Mouse (Mus musculus) liver, embryonic 15.5 days (tissue): ENCODE data around the gene Atp1b1. TPM values are rescaled to one million over a fixed set of nuclear protein-coding genes. Genes with fewer than 3 reads are reported as not detected.
A peak's percentile ranks its signal among the peaks of the same experiment; 100 is the strongest.

Experiments
- ATAC-seq: fragments of 200-750 bp; cut with Nextera tagmentation; 2 replicates; pipeline ENCODE4 v1.8.0; 2017; ENCODE audit warnings: moderate number of reproducible peaks, mild to moderate bottlenecking, moderate library complexity; ENCODE audit not compliant: insufficient read depth
- H3K27ac ChIP-seq: fragments of 300-500 bp; sonication (generic); replicated peaks from 2 replicates; pipeline ENCODE4 v1.5.1; 2015; ENCODE audit warnings: mild to moderate bottlenecking, inconsistent platforms
- H3K27me3 ChIP-seq: fragments of 300-500 bp; sonication (generic); 2 replicates; pipeline ENCODE4 v1.6.1; 2015; ENCODE audit warnings: mild to moderate bottlenecking, inconsistent platforms
- H3K36me3 ChIP-seq: fragments of 300-500 bp; sonication (generic); replicated peaks from 2 replicates; pipeline ENCODE4 v1.6.1; 2015; ENCODE audit warnings: moderate library complexity, mild to moderate bottlenecking, inconsistent platforms
- H3K4me1 ChIP-seq: fragments of 300-500 bp; sonication (generic); replicated peaks from 2 replicates; pipeline ENCODE4 v1.6.1; 2015; ENCODE audit warnings: inconsistent platforms
- H3K4me2 ChIP-seq: fragments of 300-500 bp; sonication (generic); 2 replicates; pipeline ENCODE4 v1.6.1; 2015; ENCODE audit warnings: moderate library complexity, mild to moderate bottlenecking, inconsistent platforms
- H3K4me3 ChIP-seq: fragments of 300-500 bp; sonication (generic); replicated peaks from 2 replicates; pipeline ENCODE4 v1.5.1; 2015; ENCODE audit warnings: mild to moderate bottlenecking, inconsistent platforms
- H3K9ac ChIP-seq: fragments of 300-500 bp; sonication (generic); 2 replicates; pipeline ENCODE4 v1.6.1; 2015; ENCODE audit warnings: moderate library complexity, mild to moderate bottlenecking, inconsistent platforms
- H3K9me3 ChIP-seq: fragments of 300-500 bp; sonication (generic); replicated peaks from 2 replicates; pipeline ENCODE4 v1.6.1; 2016; ENCODE audit warnings: inconsistent platforms
- WGBS: fragments of 180-500 bp; shearing (Covaris S2); methylation state at CpG from one replicate; pipeline ENCODE4 v1.1.7; 2015; ENCODE audit warnings: mixed read lengths; ENCODE audit not compliant: insufficient replicate concordance; 5-methylcytosine and 5-hydroxymethylcytosine counted together
- polyA plus RNA-seq: library from polyadenylated mRNA; unstranded; fragments of >200 nt; fragmentation: Nextera tagmentation; extraction: Ambion mirVana; gene quantifications from 2 replicates; pipeline ENCODE4 v1.2.1, GENCODE M21; 2015

Gene Atp1b1
- polyA plus RNA-seq, 1 experiment from 2014 or later, result 13.5 TPM

DNA sequence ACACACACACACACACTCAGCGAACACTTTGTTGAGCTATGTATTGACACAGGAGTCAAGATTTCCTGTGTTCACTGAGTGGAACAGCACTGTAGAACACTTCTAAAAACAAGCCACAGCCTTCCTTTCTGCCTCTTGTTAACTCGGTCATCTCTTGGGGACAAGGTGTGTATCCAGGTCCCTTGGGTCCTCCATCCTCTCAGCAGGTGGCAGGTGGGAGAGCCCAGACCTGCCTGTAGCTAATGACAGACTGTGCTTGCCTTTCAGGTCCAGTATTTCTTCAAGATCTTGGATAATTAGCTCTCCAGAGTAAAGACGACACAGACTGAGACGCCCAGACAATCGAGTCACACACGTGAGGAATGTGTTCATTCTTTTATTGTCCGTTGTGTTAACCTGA is 21.4 kb downstream of the Atp1b1 start:
- no peak overlapping the region for H3K9ac ChIP-seq
- H3K4me3 ChIP-seq, result no peak overlapping the region
- H3K36me3 ChIP-seq, result peaks cover 13% of the 10 kb centered on the region; the same call in 1 of the 2 replicates
- ATAC-seq, result no peak
- peaks cover 12% of the 10 kb centered on the region; the same call in 1 of the 2 replicates for H3K4me1 ChIP-seq
- 76% methylated on average over 7 of the region's 7 CpGs for WGBS
- H3K9me3 ChIP-seq, result no peaks in the 10 kb centered on the region
- H3K4me2 ChIP-seq, result no peak overlapping the region
- H3K27ac ChIP-seq, result no peak overlapping the region
- no peaks in the 10 kb centered on the region for H3K27me3 ChIP-seq

DNA sequence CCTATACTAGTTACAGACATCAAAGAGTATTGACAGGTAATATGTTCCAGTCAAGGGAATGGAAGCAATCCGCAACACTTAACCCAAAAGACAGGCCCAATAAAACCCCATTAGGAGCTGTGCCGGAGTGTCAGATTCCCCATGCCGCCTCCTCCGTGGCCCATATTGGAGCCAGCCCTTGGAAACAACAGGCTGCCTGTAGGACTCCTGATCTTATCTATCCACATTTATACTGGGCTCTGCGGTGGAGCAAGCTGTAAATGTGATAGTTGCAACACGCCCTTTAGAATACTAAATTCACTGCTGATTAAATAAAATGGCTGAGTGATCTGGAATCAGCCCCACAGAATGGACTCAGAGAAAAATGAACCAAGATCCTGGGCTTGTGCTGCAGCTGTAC is 24.1 kb downstream of the Atp1b1 start:
- H3K27ac ChIP-seq, result no peak overlapping the region
- H3K27me3 ChIP-seq, result no peaks in the 10 kb centered on the region
- WGBS, result 73% methylated on average over 6 of the region's 6 CpGs
- no peak overlapping the region for H3K9ac ChIP-seq
- H3K4me1 ChIP-seq, result no peaks in the 10 kb centered on the region
- no peaks in the 10 kb centered on the region for H3K9me3 ChIP-seq
- 0 out of 2 replicates have a peak, but pooled peaks cover 7% of the 10 kb centered on the region for H3K36me3 ChIP-seq
- no peak for ATAC-seq
- no peak overlapping the region for H3K4me3 ChIP-seq
- no peak overlapping the region for H3K4me2 ChIP-seq

DNA sequence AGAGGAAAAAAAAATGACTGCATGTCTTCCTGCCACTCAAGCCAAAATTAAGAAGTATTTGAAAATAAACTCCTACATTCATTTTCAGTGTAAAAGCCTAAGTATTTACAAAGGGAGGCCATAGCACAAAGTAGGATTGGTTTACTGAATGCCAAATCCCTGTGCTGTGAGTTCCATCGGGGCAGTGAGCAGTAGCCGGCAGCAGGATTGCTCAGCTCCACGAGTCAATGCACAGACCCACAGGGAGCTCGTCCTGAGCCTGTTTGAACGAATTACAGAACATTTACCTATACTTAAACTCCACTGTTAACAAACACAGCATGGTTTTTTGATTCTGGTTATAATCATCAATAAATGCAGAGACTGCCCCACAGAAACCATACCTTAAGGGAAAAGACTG is 25.5 kb downstream of the Atp1b1 start:
- no peak overlapping the region for H3K9ac ChIP-seq
- no peak overlapping the region for H3K27ac ChIP-seq
- 64% methylated on average over 5 of the region's 5 CpGs for WGBS
- H3K4me1 ChIP-seq, result no peaks in the 10 kb centered on the region
- no peaks in the 10 kb centered on the region for H3K9me3 ChIP-seq
- no peak for ATAC-seq
- no peak overlapping the region for H3K4me2 ChIP-seq
- 0 out of 2 replicates have a peak, but pooled peaks cover 7% of the 10 kb centered on the region for H3K36me3 ChIP-seq
- no peaks in the 10 kb centered on the region for H3K27me3 ChIP-seq
- H3K4me3 ChIP-seq, result no peak overlapping the region

DNA sequence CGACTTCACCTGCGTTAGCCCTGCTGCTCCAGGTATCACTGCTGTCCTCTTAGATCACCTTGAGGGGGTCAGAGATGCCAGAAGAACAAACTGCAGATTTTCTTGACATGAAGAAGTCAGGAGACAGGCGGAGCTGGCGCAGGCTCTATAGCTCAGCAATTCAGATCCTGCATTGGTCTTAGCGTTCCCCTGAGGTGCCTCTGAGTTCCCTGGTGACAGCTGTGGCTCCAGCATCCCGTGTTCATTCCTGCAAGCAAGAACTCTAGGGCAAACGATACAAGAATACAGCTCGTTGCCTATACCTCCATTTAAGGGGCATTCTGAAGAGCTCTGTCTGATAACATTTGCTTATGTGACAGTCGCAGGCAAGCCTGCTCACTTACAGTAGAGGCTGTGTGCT is 29.5 kb downstream of the Atp1b1 start:
- Histone ChIP-seq H3K4me2 (no peak overlapping the region), H3K27ac (no peak overlapping the region), H3K9ac (no peak overlapping the region), H3K27me3 (no peaks in the 10 kb centered on the region), H3K36me3 (no peaks in the 10 kb centered on the region), H3K4me1 (no peaks in the 10 kb centered on the region), H3K9me3 (no peaks in the 10 kb centered on the region), H3K4me3 (no peak overlapping the region)
- WGBS, result 78% methylated on average over 9 of the region's 9 CpGs
- no peak; the same call in 1 of the 2 replicates for ATAC-seq

DNA sequence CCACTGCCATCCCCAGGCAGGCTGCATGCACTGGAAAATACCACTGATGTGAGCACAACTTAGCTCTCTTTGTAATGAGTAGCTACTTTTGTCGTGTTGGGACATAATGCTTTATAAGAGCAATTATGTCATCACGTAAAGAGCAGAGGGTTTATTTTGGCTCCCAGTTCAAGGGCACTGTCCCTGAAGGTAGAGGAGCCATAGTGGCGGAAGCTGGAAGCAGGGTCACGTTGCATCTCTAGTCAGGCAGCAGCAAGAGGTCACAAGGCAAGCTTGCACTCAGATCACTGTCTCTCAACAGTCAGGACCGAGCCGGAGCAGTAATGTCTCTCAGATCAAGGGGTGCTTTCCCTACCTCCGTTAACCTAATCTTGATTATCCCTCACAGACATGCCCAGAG is 30.4 kb downstream of the Atp1b1 start:
- Histone ChIP-seq H3K36me3 (no peaks in the 10 kb centered on the region), H3K27ac (no peak overlapping the region), H3K9ac (no peak overlapping the region), H3K4me1 (no peaks in the 10 kb centered on the region), H3K4me3 (no peak overlapping the region), H3K4me2 (no peak overlapping the region), H3K27me3 (no peaks in the 10 kb centered on the region), H3K9me3 (no peaks in the 10 kb centered on the region)
- ATAC-seq, result no peak
- WGBS, result 66% methylated on average over 7 of the region's 7 CpGs

DNA sequence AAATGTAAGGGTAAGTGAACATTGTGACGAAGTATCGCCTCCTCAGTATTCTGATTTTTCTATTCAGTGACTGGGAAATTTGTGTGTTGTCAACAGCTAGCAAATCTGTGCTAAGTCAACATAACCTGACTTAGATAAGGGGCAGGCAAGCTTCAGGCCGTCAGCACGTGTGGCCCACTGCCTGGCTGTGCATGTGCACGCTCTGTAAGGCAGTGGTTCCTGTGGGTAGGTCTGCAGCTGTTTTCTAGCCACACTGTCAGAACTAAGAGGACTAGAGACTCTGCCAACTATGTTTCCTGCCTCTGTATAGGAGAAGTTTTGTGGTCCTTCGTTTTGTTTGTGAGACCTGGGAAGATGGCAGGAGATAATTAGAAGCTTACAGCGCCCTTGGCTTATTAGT is 31.9 kb downstream of the Atp1b1 start:
- 45% methylated on average over 7 of the region's 7 CpGs for WGBS

DNA sequence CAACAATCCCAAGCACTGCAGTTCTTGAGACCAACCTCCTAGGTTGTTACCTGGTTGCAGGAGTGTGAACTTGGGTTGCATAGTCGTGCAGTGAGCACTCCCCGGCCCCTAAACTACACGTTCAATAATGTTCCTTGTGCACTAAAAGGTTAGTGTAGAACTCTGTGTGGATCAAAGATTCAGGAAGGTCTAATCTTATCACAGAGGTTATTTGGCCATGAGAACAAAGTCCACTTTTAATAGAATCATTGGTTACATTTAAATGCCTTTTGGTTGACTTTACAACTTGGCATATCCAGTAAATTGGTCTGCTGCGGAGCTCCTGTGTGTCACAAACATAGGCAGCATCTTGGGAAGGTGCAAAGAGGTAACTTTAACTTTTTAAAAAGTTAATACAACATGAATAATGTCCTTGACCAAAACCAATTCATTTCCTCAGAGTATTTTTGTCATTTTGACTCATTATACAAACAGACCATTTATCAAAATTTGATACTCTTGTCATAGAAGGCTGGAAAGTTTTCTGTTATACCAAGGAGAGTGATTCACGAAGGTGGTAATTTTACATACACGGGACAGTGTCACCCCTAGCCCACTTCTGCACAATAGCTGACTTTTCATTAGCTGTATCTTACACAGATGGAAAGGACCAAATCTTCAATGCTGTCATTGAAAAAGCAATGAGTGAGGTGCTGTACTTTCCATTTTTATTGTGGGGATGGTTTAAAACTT is 37.4 kb downstream of the Atp1b1 start:
- no peaks in the 10 kb centered on the region for H3K4me1 ChIP-seq
- H3K36me3 ChIP-seq, result no peaks in the 10 kb centered on the region
- H3K27ac ChIP-seq, result no peak overlapping the region
- no peaks in the 10 kb centered on the region for H3K9me3 ChIP-seq
- ATAC-seq, result no peak
- no peaks in the 10 kb centered on the region for H3K27me3 ChIP-seq
- 61% methylated on average over 6 of the region's 6 CpGs for WGBS
- no peak overlapping the region for H3K4me3 ChIP-seq
- no peak overlapping the region for H3K9ac ChIP-seq
- H3K4me2 ChIP-seq, result no peak overlapping the region

More for the DNA sequence above, 31.9 kb downstream of the Atp1b1 start:
- no peak overlapping the region for H3K9ac ChIP-seq
- H3K36me3 ChIP-seq, result no peaks in the 10 kb centered on the region
- no peaks in the 10 kb centered on the region for H3K9me3 ChIP-seq
- H3K27me3 ChIP-seq, result no peaks in the 10 kb centered on the region
- H3K27ac ChIP-seq, result no peak overlapping the region
- ATAC-seq, result 0 out of 2 replicates have a peak, but pooled peaks have one; percentile 40
- no peak overlapping the region for H3K4me2 ChIP-seq
- no peak overlapping the region for H3K4me3 ChIP-seq
- no peaks in the 10 kb centered on the region for H3K4me1 ChIP-seq

DNA sequence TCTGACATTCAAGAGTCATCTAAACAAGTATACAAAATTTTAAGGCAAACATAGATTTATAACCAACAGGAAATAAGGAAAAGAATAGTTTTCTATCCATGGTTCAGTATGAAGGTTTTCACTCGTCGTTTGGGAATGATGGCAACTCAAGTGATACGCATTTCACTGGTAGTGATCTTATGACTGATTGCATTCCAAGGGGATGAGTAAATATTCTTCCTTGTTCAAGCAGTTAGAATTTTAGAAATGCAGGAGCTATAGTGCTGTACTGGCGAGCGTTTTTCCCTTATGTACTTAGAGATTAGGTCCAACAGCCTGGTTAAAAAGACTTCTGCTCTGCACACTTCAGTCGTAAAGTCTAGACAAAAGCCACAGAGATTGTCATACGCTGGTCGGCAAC is 38.8 kb downstream of the Atp1b1 start:
- Histone ChIP-seq H3K9me3 (no peaks in the 10 kb centered on the region), H3K27me3 (no peaks in the 10 kb centered on the region), H3K4me3 (no peak overlapping the region), H3K36me3 (no peaks in the 10 kb centered on the region), H3K4me2 (no peak overlapping the region), H3K4me1 (no peaks in the 10 kb centered on the region), H3K27ac (no peak overlapping the region), H3K9ac (no peak overlapping the region)
- no peak for ATAC-seq
- WGBS, result 73% methylated on average over 8 of the region's 8 CpGs

DNA sequence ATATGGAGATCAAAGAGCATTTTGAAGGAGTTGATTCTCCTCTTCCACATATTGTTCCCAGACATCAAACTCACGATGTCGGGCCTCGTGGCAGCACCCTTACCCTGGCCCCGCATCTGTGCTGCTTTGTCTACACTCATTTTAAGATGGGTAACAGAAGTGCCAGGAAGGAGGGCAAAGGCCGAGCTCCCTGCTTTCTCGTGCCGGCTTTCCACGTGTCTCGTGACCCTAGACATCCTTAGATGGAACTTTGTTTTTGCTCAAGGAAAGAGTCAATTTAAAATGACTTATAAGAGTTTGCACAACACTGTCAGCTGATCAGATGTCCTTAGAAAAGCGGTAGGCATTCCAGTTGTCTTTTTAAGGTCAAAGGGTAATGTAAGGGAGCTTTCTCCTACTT is 39.8 kb downstream of the Atp1b1 start:
- Histone ChIP-seq H3K27me3 (no peaks in the 10 kb centered on the region), H3K9ac (no peak overlapping the region), H3K4me3 (no peak overlapping the region), H3K4me2 (no peak overlapping the region), H3K9me3 (no peaks in the 10 kb centered on the region), H3K27ac (no peak overlapping the region), H3K36me3 (no peaks in the 10 kb centered on the region), H3K4me1 (no peaks in the 10 kb centered on the region)
- ATAC-seq, result no peak
- 71% methylated on average over 10 of the region's 10 CpGs for WGBS

DNA sequence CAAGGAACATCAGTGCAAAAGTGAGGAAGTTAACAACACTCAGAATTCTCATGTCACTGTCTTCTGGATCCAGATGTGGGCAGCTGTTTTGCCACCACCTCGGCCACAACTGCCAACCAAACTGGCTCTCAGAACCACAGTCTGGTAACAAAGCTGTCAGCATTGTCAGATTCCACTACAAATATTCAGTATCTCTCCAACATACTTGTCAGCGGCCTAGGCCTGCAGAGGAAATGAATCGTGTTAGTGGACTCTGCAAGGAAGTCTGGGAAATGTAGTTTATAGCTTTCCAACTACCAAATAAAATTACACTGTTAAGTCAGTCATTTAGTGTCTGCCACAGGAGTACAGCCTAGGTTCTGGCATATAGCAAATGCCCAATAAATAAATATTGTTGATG is 40.6 kb downstream of the Atp1b1 start:
- no peaks in the 10 kb centered on the region for H3K36me3 ChIP-seq
- 0 out of 2 replicates have a peak, but pooled peaks cover 2% of the 10 kb centered on the region for H3K4me1 ChIP-seq
- H3K9me3 ChIP-seq, result no peaks in the 10 kb centered on the region
- H3K27ac ChIP-seq, result no peak overlapping the region
- no peak overlapping the region for H3K4me3 ChIP-seq
- WGBS, result 45% methylated on average over 3 of the region's 3 CpGs
- no peaks in the 10 kb centered on the region for H3K27me3 ChIP-seq
- no peak overlapping the region for H3K4me2 ChIP-seq
- no peak for ATAC-seq
- no peak overlapping the region for H3K9ac ChIP-seq

DNA sequence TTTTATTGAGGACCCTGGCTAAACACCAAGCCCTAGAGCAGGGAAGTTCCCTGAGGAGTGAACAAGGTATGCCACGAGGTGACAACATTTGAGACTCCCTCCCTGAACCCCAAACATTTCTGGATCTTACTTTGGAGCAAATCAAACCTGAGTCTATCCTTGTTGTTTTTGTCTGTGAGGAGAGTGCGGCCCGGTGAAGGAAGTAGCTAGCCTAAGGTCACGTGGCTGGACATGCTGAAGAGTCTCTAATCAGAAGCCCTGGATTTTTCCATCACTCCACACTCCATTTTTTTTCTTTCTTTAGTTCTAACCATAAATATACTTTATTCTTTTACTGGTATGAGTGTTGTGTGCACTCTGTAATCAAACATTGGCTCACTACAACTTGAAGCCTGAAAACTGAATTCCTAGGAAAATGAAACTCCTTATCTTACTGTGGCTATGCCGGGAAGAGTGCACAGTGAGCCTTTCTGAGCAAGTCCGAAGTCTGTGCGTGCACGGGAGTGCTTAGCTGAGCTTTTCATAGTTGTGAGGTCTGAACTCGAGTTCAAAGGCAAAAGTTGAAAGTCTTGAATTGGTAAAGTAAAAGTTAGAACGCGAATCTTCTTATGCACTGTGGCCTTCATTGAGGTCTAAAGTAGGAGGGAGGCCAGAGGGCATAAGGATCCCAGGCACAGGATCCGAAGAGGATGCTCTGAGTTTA is 41.3 kb downstream of the Atp1b1 start:
- peak overlapping the region; percentile 56 for H3K27ac ChIP-seq
- H3K36me3 ChIP-seq, result no peaks in the 10 kb centered on the region
- no peaks in the 10 kb centered on the region for H3K9me3 ChIP-seq
- WGBS, result 65% methylated on average over 12 of the region's 12 CpGs
- no peak for ATAC-seq
- 0 out of 2 replicates have a peak, but pooled peaks cover 2% of the 10 kb centered on the region for H3K4me1 ChIP-seq
- no peaks in the 10 kb centered on the region for H3K27me3 ChIP-seq
- no peak overlapping the region for H3K4me3 ChIP-seq
- no peak overlapping the region for H3K4me2 ChIP-seq
- no peak overlapping the region for H3K9ac ChIP-seq
